In genomic region chr12:112587125-112588124, GRCm38 (mm10) we compare ENCODE assay signal across 8 mouse cellular contexts. TPM values are rescaled to one million over a fixed set of nuclear protein-coding genes. Genes with fewer than 3 reads are reported as not detected.
DNase-seq lines count a peak whose midpoint lies in the region; ATAC-seq lines count a peak whose summit lies in the region.

No protein-coding gene starts in this region.

- 72% methylated on average over 14 of the region's 14 CpGs for WGBS in midbrain, embryonic 10.5 days
- 86% methylated on average over 14 of the region's 14 CpGs for WGBS in midbrain, embryonic 13.5 days
- WGBS in neural tube, embryonic 15.5 days: 80% methylated on average over 14 of the region's 14 CpGs

- H3K4me2 ChIP-seq in midbrain, embryonic 13.5 days (replicated peaks): no peak overlapping the region
- peak overlapping the region; percentile 94; the same call in 1 of the 2 replicates for H3K4me2 ChIP-seq in neural tube, embryonic 15.5 days

- H3K27ac ChIP-seq in midbrain, embryonic 10.5 days (replicated peaks): no peak overlapping the region
- no peak overlapping the region for H3K27ac ChIP-seq in midbrain, embryonic 13.5 days
- no peak overlapping the region for H3K27ac ChIP-seq in neural tube, embryonic 15.5 days (replicated peaks)

- no peak for ATAC-seq in midbrain, embryonic 13.5 days
- ATAC-seq in neural tube, embryonic 15.5 days (ENCODE audit: low FRiP score): no peak

- peaks cover 74% of the 10 kb centered on the region for H3K27me3 ChIP-seq in midbrain, embryonic 10.5 days (ENCODE audit: low read depth, poor library complexity, severe bottlenecking)
- peaks cover 52% of the 10 kb centered on the region for H3K27me3 ChIP-seq in midbrain, embryonic 13.5 days
- peaks cover 39% of the 10 kb centered on the region for H3K27me3 ChIP-seq in neural tube, embryonic 15.5 days (replicated peaks)

- no peaks in the 10 kb centered on the region for H3K9me3 ChIP-seq in midbrain, embryonic 10.5 days (replicated peaks)
- H3K9me3 ChIP-seq in midbrain, embryonic 13.5 days: no peaks in the 10 kb centered on the region
- no peaks in the 10 kb centered on the region for H3K9me3 ChIP-seq in neural tube, embryonic 15.5 days (replicated peaks)

- H3K4me3 ChIP-seq in midbrain, embryonic 10.5 days: peak overlapping the region; percentile 65; the same call in 1 of the 2 replicates
- no peak overlapping the region for H3K4me3 ChIP-seq in midbrain, embryonic 13.5 days (replicated peaks)
- no peak overlapping the region for H3K4me3 ChIP-seq in neural tube, embryonic 15.5 days (replicated peaks)

- intact Hi-C loops in heart, postnatal 10 days (cut with DNase I): no loop called here

- H3K36me3 ChIP-seq in midbrain, embryonic 10.5 days: no peaks in the 10 kb centered on the region
- H3K36me3 ChIP-seq in midbrain, embryonic 13.5 days: no peaks in the 10 kb centered on the region
- no peaks in the 10 kb centered on the region for H3K36me3 ChIP-seq in neural tube, embryonic 15.5 days

- peaks cover 24% of the 10 kb centered on the region for H3K4me1 ChIP-seq in midbrain, embryonic 10.5 days
- peaks cover 16% of the 10 kb centered on the region for H3K4me1 ChIP-seq in midbrain, embryonic 13.5 days (replicated peaks)
- peaks cover 18% of the 10 kb centered on the region for H3K4me1 ChIP-seq in neural tube, embryonic 15.5 days

- no peak for DNase-seq in midbrain, embryonic 10.5 days (ENCODE audit: low spot score)
- DNase-seq in cerebellum, postnatal 14 days: peak; percentile 70 to 74
- peak; percentile 76 to 80 for DNase-seq in heart, postnatal 10 days
- no peak for DNase-seq in right cerebral cortex, postnatal 4 days
- no peak for DNase-seq in spleen, postnatal 10 days (ENCODE audit: low spot score in 2 of 2)
- no peak for DNase-seq in ovary, postnatal 10 days (ENCODE audit: low spot score)

- no peak overlapping the region for H3K9ac ChIP-seq in midbrain, embryonic 13.5 days (replicated peaks)
- H3K9ac ChIP-seq in neural tube, embryonic 15.5 days (replicated peaks): no peak overlapping the region

RNA-seq across cellular contexts. Expression of gene Inf2, which starts 1.2 kb away (rescaled TPM):
- 1.7 and 1.8 TPM in 2 replicates for polyA plus RNA-seq in midbrain, embryonic 10.5 days (2016; fragmentation: Nextera tagmentation; extraction: Ambion mirVana)
- polyA plus RNA-seq in midbrain, embryonic 13.5 days (2015; fragmentation: Nextera tagmentation; extraction: Ambion mirVana): 0.43 and 1.8 TPM in 2 replicates
- 10 to 100 TPM; 18.4 to 23.3 TPM for total RNA-seq in heart, postnatal 10 days (2021)
- 1.7 and 2.5 TPM in 2 replicates for polyA plus RNA-seq in neural tube, embryonic 15.5 days (2015; fragmentation: Nextera tagmentation; extraction: Ambion mirVana)

RNA-seq across cellular contexts. Expression of gene Adssl1, which starts 32.4 kb away (rescaled TPM):
- 2.9 and 3.4 TPM in 2 replicates for polyA plus RNA-seq in midbrain, embryonic 10.5 days (2016; fragmentation: Nextera tagmentation; extraction: Ambion mirVana)
- polyA plus RNA-seq in midbrain, embryonic 13.5 days (2015; fragmentation: Nextera tagmentation; extraction: Ambion mirVana): 1.1 and 1.5 TPM in 2 replicates
- total RNA-seq in heart, postnatal 10 days (2021): 100 to 1,000 TPM; 129 to 136 TPM
- polyA plus RNA-seq in neural tube, embryonic 15.5 days (2015; fragmentation: Nextera tagmentation; extraction: Ambion mirVana): 7.6 and 8.6 TPM in 2 replicates

RNA-seq across cellular contexts. Expression of gene Siva1, which starts 57.1 kb away (rescaled TPM):
- polyA plus RNA-seq in midbrain, embryonic 10.5 days (2016; fragmentation: Nextera tagmentation; extraction: Ambion mirVana): 306 and 361 TPM in 2 replicates
- 83.0 and 96.5 TPM in 2 replicates for polyA plus RNA-seq in midbrain, embryonic 13.5 days (2015; fragmentation: Nextera tagmentation; extraction: Ambion mirVana)
- 10 to 100 TPM; 26.4 to 31.4 TPM for total RNA-seq in heart, postnatal 10 days (2021)
- polyA plus RNA-seq in neural tube, embryonic 15.5 days (2015; fragmentation: Nextera tagmentation; extraction: Ambion mirVana): 48.0 and 96.7 TPM in 2 replicates

Comparison
In these comparisons a context has a peak if more than half of its experiments do, and no peak if none do; other contexts are left out.
1. DNase-seq: peak in cerebellum, postnatal 14 days (2 of 2) and heart, postnatal 10 days (2 of 2); none in midbrain, embryonic 10.5 days (single experiment), right cerebral cortex, postnatal 4 days (single experiment), spleen, postnatal 10 days (0 of 2) and ovary, postnatal 10 days (single experiment).